Mouse (Mus musculus) CD4-positive, CD25-positive, alpha-beta regulatory T cell, adult 4 months (primary cell): ENCODE measurements around the gene Ccdc157. TPM values are rescaled to one million over a fixed set of nuclear protein-coding genes. Genes with fewer than 3 reads are reported as not detected.
"Not testable (repeated sequence)": the region's sequence is repeated elsewhere in the genome, so short reads cannot be mapped to it uniquely, and the experiment has no call there.

Experiments used
- ATAC-seq: one replicate; pipeline ENCODE4 v1.8.0; 2017
- polyA plus RNA-seq, 2 experiments: library from polyadenylated mRNA; unstranded; fragments of 100-300 nt; shearing (Covaris generic); gene quantifications; one replicate each; pipeline ENCODE4 v1.2.1; 2017

The Ccdc157 gene
- polyA plus RNA-seq, 2 experiments from 2014 or later = 2.7 to 3.0 TPM

DNA sequence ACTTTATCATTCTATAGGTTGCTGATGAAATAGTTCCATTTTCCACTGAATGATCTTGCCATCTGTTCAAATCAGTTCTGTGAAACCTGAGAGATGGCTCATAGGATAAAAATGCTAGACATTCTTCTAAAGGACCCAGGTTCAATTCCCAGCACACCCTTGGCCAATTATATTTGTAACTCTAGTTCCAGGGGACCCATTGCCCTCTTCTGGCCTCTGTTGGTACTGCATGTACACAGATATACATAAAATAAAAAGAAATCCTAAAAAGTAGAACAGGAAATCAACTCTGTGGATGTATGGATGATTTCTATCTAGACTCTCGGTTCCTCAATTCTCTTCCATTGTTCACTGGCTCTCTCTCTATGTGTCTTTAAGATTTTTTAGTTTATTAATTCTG lies 33.0 kb downstream of the Ccdc157 start:
- no peak for ATAC-seq

DNA sequence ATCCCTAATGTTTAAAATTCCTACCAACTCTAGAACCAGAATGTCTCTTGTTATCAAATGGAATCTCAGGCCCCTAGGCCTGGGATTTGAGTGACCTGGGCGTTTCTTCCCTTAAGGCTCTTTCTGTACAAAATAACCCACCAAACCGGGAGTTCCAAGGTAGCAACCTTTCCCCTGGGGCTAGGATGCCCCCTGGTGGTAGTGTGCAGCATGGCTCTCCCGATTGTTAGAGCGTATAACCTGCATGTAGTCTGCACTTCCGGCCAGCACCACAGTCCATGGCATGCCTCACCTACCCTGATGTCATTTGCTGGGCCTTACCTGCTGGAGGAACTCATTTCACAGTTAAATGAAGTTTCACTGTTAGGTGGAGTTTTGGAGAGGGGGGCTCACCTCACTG lies 36.2 kb downstream of the Ccdc157 start:
- no peak for ATAC-seq

DNA sequence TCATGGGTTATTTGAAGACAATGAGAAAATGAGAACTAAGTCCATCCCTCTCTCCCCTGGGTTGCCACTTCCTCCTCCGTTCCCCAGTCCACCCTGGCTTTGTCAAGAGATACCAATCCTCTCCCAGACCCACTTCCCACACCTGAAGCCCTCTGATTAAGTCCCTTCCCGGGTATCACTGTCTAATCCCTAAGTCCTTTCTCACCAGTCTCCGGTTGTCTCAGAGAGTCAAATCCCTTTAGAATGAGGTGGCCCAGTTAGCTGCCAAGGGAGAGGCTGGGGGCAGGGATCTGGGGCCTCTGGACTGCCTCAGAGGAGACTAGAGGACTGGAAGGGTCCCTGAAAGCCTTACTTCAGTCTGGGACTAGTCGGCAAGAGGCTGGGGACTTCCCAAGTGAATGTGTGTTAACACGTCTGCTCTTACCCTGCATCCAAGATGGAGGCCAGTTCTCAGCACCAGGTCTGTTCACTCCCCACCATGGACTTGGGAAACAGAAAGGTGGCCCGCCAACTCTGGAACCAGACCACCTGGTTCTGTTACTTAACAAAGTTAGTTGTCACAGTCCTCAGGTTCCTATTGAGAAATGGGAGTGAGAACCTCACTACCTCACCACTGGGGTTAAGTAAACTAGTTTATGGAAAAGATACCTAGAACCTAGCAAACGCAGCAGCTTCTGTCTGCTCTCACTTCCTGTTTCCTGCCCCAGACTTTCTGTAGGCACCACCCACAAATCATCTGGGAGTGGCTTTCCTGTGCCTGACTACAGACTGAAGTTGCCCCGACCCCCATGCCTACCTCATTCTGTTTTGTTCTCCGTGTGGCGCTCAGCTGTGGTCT lies 37.1 kb downstream of the Ccdc157 start, which contains the start of gene Sec14l2:
Gene Sec14l2, minus strand, starts transcription at position 674 of the 838 bp plus-strand sequence.
- ATAC-seq = peak; percentile 89

DNA sequence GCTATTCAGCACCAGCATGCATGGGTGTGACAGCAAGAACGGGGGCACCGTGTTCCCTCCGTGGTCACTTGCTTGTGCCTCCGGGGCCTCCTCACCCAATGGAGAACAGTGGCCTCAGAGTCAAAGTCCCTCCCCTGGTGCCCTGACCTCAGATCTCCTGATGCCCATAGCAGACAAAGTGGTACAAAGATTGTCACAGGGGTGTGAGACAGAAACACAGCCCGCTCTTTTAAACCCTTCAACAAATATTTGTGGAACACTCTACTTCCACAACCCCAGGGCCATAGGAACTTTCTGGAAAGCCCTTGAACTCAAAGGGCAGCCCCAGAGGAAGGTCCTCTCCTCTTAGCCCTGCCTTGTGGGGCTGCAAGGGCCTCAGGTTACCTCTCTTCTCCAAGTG lies 37.9 kb downstream of the Ccdc157 start:
- no peak for ATAC-seq

DNA sequence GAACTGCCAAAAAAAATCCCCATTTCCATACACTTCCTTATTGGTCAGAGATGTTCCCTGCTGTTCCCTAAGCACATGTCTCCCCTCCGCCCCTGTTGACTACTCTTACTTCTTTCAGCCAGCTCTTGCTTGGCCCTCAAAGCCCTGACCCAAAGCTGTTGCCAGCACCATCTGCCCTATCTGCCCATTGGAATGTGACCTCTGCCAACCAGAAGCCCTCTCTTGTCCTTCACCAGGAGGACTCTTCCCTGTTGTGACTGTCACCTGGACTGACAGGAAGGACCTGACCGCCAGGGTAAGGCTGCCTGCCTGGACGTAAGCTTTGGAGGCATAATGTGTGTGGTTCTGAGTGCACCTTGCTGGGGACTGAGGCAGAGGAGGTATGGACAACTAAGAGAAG lies 38.4 kb downstream of the Ccdc157 start:
- no peak for ATAC-seq

DNA sequence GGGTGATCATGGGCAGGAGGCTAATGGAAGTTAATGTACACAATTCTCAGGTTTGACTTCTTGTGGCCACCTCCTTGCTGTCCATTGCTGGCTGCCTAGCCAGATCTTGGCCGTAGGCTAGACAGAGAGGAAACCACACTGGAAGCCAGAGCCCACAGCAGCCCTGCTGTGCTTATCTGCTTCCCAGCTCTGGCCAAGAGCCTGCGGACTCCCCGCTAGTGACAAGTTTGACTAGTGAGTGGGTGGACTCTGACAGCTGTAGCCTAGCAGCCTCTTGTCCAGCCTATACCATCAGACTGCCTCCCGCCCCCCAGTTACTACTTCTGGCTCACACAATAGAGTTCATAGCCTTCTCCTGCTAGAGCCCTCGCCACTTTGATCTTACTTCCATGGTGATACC lies 40.5 kb downstream of the Ccdc157 start:
- ATAC-seq = no peak

DNA sequence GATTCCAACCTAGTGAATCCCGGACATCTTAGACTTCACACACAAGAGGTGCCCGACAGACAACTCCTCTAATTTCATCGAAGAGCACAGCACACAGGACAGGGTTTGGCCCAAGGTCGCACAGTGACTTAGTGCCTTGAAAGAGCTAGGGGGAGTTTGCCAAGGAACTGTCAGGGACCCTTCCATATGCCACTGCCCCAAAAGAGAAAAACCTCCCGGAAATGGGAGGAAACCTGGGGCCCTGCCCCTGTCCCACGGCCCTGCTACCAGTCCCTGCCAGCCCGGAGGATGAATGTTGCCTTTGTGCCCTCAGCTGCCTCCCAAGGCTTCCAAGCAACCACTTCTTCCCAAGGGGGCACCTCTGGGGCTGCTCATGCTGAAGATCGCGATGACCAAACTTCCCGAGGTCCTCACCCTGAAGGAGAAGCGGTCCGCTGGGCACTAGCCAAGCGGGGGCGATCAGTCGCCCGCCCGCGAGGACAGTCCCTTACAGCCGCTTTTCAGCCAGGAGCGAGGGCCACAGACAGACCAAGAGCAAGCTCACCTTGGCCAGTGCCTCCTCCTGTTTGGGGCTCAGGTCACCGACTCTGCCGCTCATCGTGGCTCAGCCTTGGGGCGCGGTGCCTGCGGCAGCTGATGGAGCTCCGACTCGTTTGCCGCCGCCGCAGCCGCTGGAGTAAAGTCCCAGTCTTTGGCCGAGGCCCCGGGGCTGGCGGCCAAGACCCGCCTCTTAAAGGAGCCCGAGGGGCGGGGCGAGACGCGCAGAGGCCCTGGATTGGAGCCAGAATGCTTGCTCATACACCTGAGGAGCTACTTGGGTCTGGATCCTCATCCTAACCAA lies 41.8 kb downstream of the Ccdc157 start:
- ATAC-seq = peak; percentile 39

DNA sequence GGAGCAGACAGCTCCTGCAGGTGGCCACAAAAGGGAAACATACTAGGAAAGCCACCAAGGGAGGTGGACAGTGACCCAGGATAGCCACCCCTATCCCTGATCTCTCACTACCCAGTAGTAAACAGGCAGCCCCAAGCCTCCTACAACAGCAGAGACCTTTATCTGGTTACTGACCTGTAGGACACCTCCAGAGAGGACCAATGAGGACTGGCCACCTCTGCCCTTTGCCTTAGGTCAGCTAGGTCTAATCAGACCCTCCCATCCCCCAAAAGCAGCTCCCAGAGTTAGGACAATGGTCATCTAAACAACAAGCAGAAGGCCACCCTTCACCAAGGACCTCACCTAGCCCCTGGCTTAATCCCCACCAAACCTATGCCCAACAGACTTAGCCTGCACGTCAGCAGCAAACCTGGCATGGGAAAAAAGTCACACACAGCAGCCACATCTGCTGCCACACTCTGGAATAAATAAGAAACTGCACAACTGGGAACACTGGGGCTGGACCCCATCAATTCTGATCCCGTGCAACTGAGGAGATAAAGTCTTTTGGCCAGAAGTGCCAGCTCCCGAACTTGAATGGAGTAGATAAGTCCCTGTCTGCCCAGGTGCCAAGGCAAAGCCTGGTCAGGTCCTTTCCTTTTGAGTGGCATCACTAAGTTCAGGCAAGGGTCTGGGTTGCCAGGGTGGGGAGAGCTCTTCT lies 42.6 kb downstream of the Ccdc157 start:
- ATAC-seq = no peak

DNA sequence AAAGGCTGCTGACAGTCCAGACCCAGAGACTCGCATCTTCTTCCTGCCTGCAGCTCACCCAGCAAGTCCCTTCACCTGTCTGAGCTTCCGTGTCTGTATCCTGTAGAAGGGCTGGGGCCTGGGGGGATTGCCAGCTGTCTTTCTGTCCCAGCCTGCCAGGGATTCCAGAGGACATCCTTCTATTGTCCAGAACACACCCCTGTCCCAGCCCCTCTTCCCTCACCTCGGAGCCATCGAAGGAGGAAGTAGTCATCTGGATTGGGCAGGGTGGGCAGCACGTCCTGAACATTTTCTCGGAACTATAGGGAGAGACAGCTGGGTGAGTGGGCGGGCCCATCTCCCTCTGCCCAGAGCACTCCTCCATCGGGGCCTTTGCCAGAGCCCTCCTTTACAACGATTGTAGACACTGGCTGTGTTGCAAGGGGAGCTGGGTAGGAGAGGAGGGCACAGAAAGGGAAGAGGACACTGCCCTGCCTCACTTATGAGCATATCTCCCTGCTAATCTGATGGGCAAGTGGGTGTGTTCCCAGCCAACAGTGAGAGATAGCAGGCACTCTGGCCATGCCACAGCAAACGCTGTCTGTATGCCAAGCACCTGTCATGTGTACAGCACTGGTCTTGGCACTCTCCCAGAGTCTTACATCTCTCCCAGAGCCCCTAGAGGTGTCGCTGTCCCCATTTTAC lies 43.5 kb downstream of the Ccdc157 start:
- ATAC-seq = no peak

DNA sequence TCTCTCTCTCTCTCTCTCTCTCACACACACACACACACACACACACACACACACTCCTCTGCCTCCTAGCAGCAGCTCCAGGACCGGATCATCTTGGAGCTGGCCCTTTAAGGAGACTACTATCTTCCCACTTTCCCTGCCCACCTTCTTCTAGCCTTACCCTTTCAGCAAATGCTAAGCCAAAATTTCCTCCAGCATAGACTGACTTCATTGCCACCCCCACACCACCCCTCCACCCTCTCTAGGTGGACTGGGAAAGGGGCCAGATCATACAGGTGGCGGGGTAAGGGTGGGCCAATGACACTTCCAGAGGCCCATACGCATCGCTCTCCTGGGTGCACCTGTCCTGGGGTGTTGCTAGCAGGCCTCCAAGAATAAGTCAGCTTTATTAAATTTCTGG lies 44.7 kb downstream of the Ccdc157 start:
- ATAC-seq = no peak

DNA sequence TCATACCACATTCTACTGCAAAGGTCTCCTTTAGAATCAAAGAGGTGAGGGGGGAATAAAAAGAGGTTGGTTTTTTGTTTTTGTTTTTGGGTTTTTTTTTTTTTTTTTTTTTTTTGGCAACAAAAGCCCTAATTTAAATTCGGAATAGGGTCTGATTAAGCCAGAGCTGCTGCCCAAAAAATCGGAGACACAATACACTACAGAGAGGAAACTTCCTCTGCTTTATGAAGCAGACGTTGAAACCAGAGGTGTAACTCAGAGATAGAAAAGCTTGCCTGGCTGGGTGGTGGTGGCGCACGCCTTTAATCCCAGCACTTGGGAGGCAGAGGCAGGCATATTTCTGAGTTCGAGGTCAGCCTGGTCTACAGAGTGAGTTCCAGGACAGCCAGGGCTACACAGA lies 45.6 kb downstream of the Ccdc157 start:
- ATAC-seq = not testable (repeated sequence)

DNA sequence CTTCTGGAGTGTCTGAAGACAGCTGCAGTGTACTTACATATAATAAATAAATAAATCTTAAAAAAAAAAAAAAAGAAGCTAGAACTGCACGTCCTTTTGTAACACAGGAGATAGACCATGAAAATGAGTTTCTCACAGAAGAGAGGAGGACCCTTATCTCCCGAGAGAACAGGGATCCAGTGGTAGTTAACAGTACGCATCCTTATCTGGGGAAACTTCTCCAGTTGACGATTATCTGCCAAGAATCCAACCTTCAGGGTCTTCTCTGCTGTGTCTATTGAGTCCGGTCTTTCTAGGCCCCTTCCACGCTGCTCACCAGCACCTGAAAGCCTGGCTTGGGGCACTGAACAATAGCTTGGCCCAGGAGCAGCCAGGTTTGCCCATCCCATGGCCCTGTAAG lies 46.1 kb downstream of the Ccdc157 start:
- ATAC-seq = no peak

DNA sequence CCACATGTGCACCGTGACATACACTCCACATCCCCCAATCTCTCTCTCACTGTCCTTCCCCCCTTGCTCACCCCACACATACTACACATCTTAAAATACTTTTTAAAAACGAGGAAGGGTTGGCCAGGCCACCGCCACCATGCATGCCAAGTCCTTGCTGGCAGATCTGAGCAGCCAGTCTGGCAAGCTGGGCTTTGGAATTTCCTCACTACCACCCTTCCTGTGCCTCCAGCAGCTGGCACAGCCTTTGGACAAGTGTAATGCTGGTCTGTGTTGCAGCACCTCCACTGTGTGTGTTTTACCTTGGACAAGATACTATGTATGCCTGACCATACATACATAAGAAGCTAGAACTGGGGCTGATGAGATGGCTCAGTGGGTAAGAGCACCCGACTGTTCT lies 46.6 kb downstream of the Ccdc157 start:
- ATAC-seq = no peak

DNA sequence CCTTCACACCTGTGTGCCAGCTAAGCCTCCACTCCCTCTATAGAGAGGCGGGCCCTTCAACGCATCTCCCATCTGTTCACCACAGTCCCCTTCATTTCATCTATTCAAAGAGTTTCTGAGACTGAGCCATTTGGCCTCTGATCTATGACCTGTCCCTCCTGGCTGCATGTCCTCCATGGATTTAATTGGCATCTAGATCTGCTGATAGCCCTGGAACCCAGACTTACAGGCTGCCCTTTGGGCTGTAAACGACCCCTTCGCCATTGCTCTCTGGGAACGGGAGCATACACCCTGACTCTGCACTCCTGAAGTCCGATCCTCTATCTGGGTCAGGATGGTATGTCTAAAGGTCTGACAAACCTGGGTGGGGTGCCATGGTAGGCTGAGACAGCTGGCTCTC lies 47.2 kb downstream of the Ccdc157 start:
- ATAC-seq = no peak

DNA sequence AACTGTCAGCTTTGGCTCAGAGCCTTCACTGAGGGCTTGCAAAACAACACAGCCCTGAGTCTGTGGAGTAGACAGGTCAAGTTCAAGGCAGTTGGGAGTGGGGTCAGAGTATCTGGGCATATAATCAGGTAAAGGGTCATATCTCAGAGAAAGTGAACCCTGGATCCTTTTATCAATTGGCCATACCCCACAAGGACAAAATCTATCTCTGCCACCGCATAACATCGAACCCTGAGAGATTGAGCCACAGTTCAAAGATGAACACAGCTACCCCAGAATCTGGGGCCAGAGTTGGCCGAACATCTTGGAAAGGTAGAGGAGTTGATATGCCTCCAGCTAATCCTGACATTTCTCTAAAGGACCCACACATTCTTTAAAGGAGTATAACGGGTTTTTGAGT lies 48.1 kb downstream of the Ccdc157 start:
- ATAC-seq = no peak

DNA sequence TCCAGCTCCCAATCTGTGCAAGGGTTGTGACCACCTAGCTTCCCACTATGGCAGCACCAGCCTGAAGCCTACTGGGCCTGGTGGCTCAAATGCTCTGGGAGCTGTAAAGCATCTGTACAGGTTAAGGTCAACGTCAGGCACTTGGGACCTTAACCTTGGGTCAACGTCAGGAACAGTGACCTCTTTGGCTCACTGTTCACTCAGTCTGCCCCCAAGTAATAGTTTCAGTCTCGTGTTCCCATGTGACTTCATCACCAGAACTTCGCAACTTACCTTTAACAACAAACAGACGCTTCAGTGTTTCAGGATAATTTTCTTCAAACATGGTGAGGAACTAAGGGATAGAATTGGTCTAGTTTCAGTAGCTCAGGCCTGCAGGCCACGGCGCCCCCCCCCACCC lies 51.4 kb downstream of the Ccdc157 start:
- no peak for ATAC-seq

DNA sequence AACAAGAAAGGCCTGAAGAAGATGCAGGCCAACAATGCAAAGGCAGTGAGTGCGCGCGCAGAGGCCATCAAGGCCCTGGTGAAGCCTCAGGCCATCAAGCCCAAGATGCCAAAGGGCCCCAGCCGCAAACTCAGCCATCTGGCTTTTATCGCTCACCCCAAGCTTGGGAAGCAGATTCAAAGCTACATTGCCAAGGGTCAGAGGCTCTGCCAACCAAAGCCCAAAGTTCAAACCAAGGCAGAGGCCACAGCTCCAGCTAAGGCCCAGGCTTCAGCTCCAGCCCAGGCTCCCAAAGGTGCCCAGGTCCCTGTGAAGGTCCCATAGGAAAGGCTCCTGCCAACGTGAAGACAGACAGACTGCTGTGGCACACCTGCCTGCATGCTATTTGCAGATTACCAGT lies 52.2 kb downstream of the Ccdc157 start:
- not testable (repeated sequence) for ATAC-seq

DNA sequence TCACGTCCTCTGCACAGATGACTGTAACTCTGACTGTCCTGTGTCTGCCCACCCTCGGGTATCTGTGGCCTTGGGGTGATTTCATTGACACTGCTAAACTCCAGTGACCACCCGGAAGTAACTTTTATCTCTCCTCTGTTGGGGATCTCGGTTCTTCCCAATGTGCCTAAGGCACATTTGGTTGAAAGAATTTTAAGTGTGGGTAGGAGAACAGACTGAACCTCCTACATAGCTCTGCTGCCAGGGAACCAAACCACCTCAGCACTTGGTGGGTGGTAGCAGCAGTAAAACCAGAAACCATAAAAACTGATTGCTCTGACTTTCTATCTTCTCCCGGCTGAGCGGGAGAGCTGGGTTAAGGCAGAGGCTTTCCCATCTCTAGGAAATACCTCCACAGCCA lies 54.6 kb downstream of the Ccdc157 start:
- no peak for ATAC-seq

DNA sequence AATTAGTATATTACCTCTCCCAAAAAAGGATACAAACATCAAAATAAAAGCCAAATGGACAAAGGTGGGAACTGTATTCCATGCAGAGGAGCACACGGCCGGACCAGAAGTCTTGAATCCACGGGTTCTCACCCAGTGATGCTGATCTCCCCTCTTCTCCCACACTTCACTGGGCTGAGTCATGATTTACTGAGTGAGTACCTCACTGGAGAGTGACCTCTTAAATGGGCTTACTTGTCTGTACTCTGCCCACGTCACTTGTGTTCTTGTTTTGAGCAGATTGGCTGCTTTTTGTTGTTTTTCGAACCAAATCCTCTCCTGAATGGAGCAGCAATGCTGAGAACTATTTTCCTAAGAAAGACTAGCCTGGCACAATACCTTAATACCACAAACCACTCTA lies 55.1 kb downstream of the Ccdc157 start:
- no peak for ATAC-seq

DNA sequence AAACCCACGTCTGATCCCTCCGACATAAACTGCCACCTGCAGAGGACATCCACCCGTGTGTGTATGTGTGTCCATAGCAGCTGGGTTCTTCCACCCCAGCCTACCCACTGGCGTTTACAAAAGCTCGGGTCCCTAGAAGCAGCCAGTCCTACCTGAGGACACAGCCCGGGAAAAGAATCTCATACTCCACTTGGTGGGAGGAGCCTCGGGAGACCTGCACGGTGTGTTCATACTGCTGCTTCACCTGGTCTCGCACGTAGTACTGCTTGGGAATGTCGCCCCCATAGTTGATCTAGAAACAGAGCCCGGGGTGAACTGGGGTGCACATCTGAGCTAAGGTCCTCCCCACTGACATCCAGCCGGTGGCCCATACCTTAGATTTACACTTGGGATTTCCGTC lies 56.6 kb downstream of the Ccdc157 start:
- no peak for ATAC-seq

DNA sequence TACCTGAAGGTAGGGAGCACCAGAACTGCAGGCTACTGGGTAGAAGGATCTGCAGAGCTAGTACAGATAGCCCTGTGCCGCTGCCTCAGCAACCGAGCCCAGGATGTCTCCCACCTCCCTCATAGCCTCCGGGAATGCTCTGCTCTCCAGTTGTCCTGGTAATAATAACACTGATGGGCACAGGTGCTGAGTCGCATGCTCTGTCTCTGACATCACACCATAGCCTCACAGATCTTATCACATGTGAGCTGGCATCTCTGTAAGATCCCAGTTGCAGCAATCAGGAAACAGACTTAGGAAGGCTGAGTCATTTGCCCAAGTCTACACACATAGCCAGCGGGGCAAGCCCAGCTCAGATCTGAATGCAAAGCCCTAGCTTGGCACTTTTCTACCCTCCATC lies 58.2 kb downstream of the Ccdc157 start:
- ATAC-seq = no peak

DNA sequence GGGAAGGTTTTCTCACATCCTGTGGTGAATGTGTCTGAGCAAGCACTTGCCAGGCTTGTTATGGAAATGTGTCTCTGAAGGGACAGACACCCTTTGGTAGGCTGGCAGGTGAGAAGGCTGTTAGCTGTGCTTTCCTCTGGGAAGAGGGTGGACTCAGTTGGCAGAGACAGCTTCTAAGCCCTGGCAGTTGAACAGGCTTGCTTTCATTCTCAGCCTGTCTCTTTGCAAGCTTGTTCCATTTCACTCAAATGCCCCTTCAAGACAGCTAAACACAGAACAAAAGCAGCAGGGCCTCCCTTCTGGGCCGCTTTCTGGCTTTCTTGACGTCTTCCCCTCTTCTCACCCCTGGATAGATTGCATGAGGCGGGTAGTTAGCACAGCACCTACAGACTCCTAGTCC lies 60.6 kb downstream of the Ccdc157 start:
- no peak for ATAC-seq

DNA sequence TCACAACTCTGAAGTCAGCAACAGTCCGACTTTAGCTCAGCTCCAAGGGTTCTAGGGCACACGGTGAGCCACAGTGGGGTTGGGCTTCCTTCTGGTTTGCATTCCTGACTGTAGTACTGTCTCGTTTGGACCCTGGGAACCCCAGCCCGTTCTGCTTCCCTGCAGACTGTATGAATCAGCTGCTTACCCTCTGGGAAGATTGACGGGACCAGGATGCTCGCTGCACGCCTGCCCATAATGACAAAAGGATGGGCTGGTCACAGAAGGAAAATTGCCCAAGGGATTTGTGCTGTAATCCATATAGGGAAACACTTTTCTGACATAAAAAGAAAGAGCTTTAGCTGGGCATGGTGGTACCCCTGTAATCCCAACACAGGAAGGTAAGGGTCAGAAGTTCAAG lies 61.3 kb downstream of the Ccdc157 start:
- no peak for ATAC-seq
